Mouse (Mus musculus) colon, adult 2 months (tissue): ENCODE measurements around the gene Raly. TPM values are rescaled to one million over a fixed set of nuclear protein-coding genes. Genes with fewer than 3 reads are reported as not detected.

Experiments
- polyA plus RNA-seq: library from polyadenylated mRNA; depleted of rRNA; stranded (reverse); fragments of >200 nt; gene quantifications from 2 replicates; pipeline ENCODE4 v1.2.3, GENCODE M21; 2012; rRNA removed

Raly gene
- 228 and 243 TPM in 2 replicates for polyA plus RNA-seq

DNA sequence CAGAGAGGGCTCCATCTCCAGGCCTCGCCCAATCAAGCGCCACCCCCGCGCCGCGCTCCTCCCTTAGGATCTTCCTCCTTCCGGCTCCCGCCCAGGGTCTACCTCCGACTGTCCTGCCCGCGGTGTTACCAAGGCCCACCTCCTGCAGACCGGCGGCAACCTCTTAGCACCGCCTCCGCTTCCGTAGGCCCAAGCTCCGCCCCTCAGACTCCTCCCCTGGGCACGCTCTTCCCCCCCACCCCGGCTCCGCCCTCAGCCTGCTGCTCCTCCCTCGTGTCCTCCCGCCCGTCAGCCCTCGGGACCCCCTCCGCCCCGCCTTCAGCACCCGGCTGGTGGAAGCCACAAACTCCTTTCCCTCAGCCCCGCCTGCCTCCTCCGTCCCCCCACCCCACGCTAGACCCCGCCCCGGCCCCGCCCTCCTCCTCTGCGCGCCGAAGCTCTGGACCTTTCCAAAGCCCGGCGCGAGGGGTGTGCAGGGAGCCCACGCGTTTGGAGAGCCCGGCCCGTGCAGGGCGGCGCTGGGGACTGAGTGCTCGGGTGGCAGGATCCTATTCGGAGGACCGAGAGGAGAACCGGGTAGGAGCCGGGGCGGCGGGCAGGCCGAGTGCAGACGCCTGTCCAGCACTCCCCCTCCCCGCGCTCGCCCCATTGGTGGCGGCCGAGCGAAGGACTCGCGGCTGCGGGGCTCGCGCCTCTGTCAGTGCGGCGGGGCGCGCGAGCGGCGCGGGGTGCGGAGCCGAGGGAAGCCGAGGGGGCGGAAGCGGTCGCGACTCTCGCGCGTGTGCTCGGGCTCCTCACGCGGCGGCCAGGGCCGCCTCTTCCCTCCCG is at the start of gene Raly, which contains the start of gene a:
Gene Raly, plus strand, starts transcription at position 441 of the 828 bp plus-strand sequence.
Gene a, plus strand, starts transcription at position 747 of the 828 bp plus-strand sequence.

DNA sequence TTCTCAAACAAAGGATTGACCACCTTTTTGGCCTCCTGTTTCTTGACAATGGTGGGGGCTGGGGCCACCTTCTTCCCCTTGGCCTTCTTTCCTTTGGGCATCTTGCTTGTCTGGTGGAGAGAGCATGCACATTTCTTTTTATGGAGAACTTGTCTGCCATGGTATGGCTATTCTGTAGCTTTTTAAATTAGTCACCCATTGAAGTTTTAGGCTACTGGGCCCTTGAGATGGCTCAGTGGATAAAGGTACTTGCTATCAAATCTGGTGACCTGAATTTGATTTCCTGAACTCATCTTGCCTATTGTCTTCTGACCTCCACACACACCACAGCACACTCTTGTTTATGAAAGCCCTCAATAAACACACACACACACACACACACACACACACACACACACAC is 21.0 kb upstream of the Raly start, which contains the start of gene Gm14214:
Gene Gm14214, minus strand, starts transcription at position 101 of the 400 bp plus-strand sequence.

DNA sequence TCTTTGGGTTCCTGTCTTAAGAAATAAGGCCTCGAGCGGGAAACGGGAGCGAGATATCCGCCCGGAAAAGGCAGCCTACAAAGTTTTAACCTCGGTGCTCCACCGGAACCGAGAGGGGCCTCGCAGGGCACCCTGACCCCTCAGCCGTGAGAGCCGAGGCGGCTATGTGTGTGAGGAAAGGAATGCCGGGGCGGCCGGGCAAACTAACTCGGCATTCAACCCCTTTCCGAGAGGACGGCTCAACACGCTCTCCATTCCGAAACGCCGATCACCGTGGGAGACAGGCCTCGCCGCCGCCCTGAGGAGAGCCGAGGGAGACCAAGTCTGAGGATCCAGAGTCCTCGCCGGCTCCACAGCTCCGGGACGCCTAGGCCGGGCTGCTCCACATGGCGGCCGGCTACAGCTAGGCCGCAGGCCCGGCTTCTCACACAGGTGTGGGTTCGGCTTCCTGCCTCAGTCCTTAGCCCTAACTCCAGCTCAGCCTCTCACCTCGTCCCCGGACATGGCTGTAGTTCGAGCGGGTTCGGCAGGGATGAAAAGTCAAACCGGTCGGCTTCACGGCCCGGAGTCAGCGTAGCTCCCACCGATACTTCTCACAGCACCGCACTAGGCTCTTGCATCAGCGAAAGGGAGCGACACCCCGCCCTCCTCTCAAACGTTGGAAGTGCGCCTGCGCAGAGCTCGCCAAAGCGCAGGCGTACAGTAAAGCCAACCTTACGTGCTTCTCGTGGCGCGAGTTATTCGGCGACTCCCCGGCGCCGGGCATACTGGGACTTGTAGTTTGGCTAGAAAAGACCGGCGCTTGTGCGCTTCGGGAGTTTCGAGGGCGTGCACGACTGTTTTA is 101.5 kb downstream of the Raly start, which contains the start of gene Eif2s2:
Gene Eif2s2, minus strand, starts transcription at position 735 of the 844 bp plus-strand sequence.

Other genes starting within 250 kb of the Raly start
- 0.43 and 0.86 TPM in 2 replicates for gene 1700003F12Rik, start 244.0 kb upstream of the Raly start, polyA plus RNA-seq
- not detected in 2 replicates for gene Actl10, start 239.3 kb upstream of the Raly start, polyA plus RNA-seq
- 0.27 and 0.28 TPM in 2 replicates for gene Necab3, start 232.2 kb upstream of the Raly start, polyA plus RNA-seq
- gene E2f1, start 221.2 kb upstream of the Raly start, polyA plus RNA-seq: 9.8 and 11.9 TPM in 2 replicates
- 34.6 and 41.6 TPM in 2 replicates for gene Pxmp4, start 187.4 kb upstream of the Raly start, polyA plus RNA-seq
- 5.8 and 6.8 TPM in 2 replicates for gene Zfp341, start 177.8 kb upstream of the Raly start, polyA plus RNA-seq
- 1.1 and 1.3 TPM in 2 replicates for gene 4930519P11Rik, start 177.7 kb upstream of the Raly start, polyA plus RNA-seq
- 121 and 136 TPM in 2 replicates for gene Chmp4b, start 139.4 kb upstream of the Raly start, polyA plus RNA-seq
- not detected in 2 replicates for gene Gm14214, start 21.1 kb upstream of the Raly start, polyA plus RNA-seq
- gene a, start 306 bp downstream of the Raly start, polyA plus RNA-seq: 0.30 TPM in 1 of 2 replicates, not detected in the other
- gene Eif2s2, start 101.8 kb downstream of the Raly start, polyA plus RNA-seq: 11.9 and 12.6 TPM in 2 replicates
- 0.03 and 0.08 TPM in 2 replicates for gene Gm14226, start 227.2 kb downstream of the Raly start, polyA plus RNA-seq